Mouse (Mus musculus) lung, postnatal 36 days (tissue): ENCODE measurements at regions not wholly inside any gene's neighbourhood (a gene's known extent, or its start where the extent isn't known, plus 50 kb on each side); places are given as distances from the start of the nearest gene placed in this dataset.

Experiments used
- DNase-seq: peaks from one replicate; pipeline ENCODE4 v3.0.0; 2022; ENCODE audit warnings: mixed read lengths

DNA sequence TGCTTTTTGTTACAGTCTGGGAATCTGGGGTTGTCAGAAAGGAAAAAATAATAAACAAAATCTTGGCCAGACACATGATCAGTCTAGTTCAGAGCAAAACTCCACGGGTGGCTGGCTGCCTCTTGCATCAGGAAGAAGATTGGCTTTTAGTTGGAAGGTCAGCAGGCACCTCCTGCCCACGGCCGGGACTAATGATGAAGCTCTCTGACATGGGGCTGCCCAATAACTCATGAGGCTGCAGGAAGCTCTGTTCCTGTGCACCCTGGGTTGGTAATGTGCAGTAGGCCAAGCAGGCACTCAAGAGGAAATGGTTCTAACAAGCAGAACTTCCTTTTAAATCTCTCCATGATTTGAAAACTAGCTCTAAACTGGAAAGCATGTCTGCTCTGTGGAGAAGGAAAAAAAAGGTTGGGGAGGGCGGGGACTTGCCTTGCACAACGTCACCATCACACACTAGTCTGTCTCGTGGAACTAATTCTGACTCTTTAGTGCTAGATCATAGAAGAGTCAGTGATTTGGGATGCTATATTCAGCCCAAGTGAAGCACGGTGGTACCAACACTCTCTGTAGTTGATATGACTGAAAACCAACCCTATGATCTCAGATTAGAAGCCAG, 507.1 kb upstream of the Adam5 start:
- DNase-seq, result peak; percentile 26

DNA sequence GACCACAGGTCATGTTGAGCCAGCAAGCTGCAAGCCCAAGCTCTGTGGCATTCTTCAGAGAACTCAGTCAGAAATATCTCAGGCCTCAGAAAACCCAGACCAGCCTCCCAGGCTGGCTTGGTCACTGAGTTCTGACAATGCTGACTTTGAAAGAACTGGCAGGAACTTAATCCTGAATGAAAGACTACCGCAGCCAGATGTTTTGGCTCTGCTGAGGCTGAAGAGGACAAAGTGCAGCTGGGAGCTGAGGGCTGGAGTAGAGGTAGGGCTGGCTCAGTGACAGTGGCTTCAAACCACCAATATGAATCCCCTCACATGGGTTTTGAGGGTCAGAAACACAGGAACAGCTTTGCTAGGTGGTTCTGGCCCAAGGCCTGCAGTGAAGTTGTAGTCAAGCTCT, 505.6 kb upstream of the Adam5 start:
- peak; percentile 59 for DNase-seq

DNA sequence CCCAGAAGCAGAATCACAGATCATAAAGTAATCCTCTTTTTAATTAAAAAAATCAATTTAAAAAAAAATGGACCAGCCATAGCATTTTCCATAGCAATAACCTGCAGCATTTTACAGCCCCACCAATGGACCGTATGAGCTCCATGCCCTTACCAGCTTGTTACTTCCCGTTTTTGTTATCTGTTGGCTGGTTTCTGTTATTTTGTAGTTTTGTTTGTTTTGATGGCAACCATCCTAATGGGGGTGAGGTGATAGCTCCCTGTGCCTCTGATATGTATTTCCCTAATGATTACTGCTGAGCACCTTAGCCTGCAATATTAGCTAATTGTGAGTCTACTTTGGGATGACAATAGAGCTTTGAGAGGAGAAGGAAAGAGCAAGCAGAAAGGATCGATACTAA, 504.1 kb upstream of the Adam5 start:
- no peak for DNase-seq

DNA sequence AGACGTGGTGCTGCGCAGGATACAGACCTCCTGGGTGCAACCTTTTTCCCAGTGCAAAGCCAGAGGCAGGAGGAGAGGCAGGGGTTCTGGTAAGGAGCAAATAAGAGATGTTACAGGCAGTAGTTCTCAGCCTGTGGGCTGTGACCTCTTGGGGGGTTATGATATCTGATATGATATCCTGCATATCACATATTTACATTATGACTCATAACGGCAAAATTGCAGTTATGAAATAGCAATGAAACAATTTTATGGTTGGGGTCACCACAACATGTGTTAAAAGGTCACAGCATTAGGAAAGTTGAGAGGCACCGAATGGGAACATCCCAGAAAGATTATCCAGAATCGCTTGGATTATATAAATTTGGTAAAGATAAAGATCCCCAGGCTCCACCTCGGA, 502.8 kb upstream of the Adam5 start:
- DNase-seq, result no peak

DNA sequence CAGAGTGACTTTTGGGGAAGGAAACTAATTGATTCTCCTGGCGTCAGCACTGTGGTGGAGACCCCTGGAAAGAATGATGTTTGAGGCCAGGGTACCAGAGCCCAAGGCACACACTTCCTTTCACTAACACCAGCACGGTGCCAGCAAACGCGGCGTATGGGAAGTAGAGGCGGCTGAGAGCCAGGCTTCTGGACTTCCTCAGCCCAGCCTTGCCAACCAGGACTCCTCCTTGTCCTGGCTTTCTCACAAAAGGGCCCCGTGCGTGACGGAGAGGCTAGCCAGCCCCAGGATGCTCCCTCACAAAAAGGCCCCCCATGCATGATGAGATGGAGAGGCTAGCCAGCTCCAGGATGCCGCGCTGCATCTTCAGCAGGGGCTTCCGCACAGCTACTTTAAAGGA, 502.1 kb upstream of the Adam5 start:
- peak; percentile 38 for DNase-seq

DNA sequence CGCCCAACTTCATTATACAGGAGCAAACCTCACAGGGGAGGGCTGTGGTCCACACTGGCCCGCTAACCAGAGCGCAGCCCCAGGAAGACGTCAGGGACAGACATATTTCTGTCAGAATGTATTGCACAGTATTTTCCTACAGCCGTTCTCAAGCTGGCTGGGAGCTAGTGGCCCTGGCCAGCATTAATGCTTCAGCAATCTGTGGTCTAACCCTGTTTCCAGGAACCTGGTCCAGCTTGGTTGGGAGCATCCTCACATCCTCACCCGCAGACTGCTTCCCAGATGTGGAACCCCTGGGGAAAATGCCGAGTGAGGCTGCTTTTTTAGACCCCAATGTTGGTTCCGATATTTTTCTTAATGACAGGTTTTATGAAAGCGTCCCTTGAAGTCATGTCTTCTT, 500.6 kb upstream of the Adam5 start:
- DNase-seq, result no peak

DNA sequence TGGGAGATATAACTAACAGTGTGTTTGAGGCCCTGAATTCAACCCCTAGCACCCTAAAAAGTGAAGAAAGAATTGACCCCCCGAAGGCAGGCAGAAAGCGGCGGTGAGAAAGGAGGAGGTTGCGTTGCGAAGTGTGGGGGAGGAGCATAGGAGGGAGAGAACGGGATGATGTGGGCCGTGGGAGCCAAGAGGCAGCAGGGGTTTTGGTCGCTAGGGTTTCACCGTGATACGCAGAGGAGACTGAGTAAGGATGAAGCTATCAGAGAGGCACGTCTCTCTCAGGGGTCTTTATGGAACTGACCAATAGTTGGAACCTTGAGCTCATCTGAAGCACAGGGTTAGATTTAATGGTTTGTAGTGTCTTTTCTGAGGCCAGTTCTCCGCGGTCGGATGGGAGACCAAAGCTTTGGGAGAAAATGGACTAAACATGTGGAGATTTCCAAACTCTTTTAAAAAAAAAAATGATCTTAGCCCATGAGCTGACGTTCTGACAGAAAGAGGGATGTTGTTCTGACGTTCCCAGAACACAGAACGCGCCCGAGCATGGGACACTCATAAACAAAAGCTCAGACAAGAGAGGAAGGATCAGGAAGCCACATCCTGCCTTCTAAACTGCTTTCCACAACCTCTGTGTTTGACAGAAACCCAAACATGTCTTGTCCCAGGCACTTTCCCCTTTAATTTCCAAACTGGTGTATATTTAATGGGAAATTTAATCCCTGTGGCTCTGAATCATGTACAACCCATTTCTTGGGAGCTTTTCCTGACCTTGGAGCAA, 499.7 kb upstream of the Adam5 start:
- DNase-seq, result peak; percentile 18

DNA sequence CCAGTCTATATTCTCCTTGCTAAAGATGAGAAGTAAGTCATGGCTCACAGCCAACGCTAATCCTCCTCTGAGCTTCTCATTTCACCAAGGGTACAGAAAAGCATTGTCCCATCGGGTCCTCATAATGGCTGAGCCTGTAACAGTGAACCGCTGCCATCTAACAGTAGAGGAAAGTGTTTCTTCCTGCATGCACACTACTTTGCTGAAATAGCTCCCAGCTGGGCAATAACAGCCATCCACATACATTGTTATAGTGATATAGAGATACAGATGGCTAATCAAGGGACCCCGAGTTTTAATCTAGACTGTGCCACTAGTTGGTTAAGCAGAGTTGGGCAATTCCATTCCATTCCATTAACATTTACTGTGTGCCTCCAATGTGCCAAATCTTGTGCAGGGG, 492.2 kb upstream of the Adam5 start:
- no peak for DNase-seq

DNA sequence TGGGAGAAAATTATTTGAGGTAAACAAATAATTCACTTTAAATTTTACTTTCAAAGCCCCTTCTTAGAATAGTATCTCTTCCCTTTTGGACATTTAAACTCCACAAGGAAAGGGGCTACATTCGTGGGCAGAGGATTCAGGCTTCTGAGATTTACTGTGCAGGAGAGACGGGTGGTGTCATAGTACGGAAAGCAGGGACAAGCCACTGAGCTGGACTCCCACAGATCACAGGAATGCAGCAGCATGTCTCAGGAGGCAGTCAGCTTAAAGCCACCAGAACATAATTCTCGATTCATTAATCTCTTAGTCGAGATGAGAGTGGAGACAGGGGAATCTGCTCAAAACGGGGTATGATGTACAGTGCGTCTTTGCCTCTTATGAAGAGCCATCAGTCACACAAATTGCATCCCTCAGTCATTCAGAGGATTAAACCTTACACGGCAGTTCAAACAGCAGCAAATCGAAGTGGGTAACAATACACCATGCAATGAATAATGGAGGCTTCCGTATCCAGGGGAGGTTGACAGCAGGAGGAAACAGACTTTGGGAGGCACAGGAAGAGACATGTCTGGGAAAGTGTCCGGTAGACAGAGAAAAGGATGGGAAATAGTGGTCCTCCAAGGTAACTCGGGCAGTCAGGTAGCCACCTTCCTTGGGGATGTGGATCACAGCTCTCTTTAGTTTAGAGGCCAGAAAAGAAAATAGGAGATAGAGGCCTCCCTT, 487.8 kb upstream of the Adam5 start:
- no peak for DNase-seq

DNA sequence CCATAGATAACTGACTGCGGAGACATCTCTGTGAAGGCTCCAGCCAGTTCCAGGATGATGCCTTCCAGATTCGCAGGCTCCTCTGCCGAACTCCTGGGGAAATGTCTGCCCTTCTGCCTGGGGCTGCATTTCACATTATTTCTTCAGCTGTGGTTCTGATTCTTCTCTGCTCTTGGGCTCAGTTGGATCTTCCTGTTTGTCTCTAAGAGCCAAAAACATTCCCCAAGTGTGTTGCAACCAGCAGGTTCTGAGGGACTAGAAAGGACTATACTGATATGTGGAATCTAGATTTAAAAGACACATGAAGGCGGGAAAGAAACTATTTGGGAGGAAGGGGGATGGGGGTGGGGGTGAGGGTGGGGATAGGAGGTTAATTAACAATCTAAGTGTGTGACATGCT, 483.8 kb upstream of the Adam5 start:
- no peak for DNase-seq

DNA sequence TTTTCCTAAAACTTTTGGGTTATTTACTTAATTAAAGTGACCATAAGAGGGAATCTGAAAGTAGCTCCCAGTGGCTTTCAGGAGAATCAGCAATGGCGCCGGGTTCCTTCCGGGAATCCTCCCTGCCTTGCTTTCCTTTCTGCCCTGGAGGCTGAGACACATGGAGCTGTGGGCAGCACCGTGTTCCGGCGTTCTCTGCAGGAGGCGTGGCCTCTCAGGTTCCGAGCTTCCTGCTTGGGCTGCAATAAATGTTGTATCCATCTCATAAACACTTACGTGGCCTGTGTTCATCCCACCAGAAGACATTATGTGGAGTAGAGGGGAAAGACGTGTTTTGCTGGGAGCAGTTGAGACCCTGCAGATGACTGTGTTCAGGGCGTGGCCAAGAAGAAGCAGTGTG, 483.3 kb upstream of the Adam5 start:
- DNase-seq, result no peak

DNA sequence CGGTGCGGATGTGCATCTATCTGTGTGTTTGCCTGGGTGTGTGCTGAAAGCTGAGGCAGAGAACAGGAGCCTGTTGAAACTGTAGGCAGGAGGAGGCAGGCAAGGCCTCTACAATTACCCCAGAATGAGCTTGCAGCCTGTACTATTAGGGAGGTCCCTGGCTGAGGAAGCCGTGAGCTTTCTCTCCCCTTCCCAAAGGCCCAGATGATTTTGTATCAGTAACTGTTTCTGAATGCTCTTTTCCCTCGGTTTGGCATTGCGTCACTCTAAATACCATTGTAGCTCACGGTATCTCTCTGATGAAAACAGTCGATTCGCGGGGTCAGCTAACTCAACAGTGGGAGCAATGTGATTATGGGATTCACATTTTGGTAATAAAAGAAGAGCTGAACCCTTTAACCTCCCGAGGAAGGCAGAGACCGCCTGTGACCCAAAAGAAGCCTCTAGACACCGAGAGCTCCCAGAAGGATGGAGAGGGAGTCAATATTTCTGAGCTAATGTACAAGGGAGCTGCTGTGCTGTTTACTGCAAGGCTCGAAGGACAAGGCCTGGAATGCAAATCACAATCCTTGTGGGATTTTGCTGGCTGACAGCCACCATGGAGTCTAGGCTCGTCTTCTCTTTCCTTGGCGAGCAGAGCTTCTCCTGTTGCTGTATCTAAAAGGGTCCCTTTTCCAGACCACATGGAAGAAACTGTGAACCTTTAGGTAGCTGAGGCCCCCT, 482.8 kb upstream of the Adam5 start:
- no peak for DNase-seq
